Mouse (Mus musculus): ENCODE data around the gene Gm49333. TPM values are rescaled to one million over a fixed set of nuclear protein-coding genes. Genes with fewer than 3 reads are reported as not detected.

Gm49333 gene
- polyA plus RNA-seq, 1 experiment from 2014 or later = 0.08 TPM

GRCm38 (mm10) chr16:20600511-20600910 lies 10.9 kb upstream of the Gm49333 start:
- H3K27me3 ChIP-seq = 0 out of 2 replicates have a peak, but pooled peaks cover 8% of the 10 kb centered on the region
- H3K27ac ChIP-seq (replicated peaks) = no peak overlapping the region
- no peaks in the 10 kb centered on the region for H3K9me3 ChIP-seq (replicated peaks)
- no peak for ATAC-seq (ENCODE audit: insufficient read depth)
- no peak overlapping the region for H3K9ac ChIP-seq
- whole genome bisulfite sequencing (ENCODE audit: insufficient replicate concordance) = 69% methylated on average over 5 of the region's 5 CpGs
- H3K36me3 ChIP-seq (replicated peaks) = peaks cover 12% of the 10 kb centered on the region
- H3K4me2 ChIP-seq = no peak overlapping the region
- H3K4me3 ChIP-seq (replicated peaks) = no peak overlapping the region
- peaks cover 18% of the 10 kb centered on the region for H3K4me1 ChIP-seq (replicated peaks)

DNA sequence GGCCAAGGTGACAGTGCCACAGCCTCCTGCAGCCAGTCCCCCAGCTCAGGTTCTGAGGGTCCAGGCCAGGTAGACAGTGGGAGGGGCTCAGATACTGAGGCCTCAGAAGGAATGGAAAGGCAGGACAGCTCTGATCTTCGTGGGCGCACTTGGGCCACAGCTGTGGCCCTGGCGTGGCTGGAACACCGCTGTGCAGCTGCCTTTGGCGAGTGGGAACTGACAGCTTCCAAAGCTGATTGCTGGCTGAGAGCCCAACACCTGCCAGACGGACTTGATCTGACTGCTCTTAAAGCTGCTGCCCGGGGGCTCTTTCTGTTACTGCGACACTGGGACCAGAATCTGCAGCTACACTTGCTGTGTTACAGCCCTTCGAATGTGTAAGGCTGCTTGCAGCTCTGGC lies 6.7 kb upstream of the Gm49333 start:
- no peak for ATAC-seq (ENCODE audit: insufficient read depth)
- H3K36me3 ChIP-seq (replicated peaks) = peaks cover 35% of the 10 kb centered on the region
- no peak overlapping the region for H3K4me2 ChIP-seq
- peaks cover 9% of the 10 kb centered on the region; the same call in 1 of the 2 replicates for H3K4me1 ChIP-seq (replicated peaks)
- H3K27me3 ChIP-seq = 0 out of 2 replicates have a peak, but pooled peaks cover 5% of the 10 kb centered on the region
- H3K4me3 ChIP-seq (replicated peaks) = no peak overlapping the region
- WGBS (ENCODE audit: insufficient replicate concordance) = 78% methylated on average over 9 of the region's 9 CpGs
- no peak overlapping the region for H3K27ac ChIP-seq (replicated peaks)
- no peaks in the 10 kb centered on the region for H3K9me3 ChIP-seq (replicated peaks)
- H3K9ac ChIP-seq = no peak overlapping the region

- Histone ChIP-seq H3K36me3 (replicated peaks) (peaks cover 21% of the 10 kb centered on the region), H3K4me2 (peak overlapping the region; percentile 93), H3K9me3 (replicated peaks) (no peaks in the 10 kb centered on the region), H3K4me1 (replicated peaks) (peaks cover 39% of the 10 kb centered on the region), H3K27me3 (no peaks in the 10 kb centered on the region), H3K27ac (replicated peaks) (peak overlapping the region; percentile 77), H3K9ac (peak overlapping the region; percentile 74), H3K4me3 (replicated peaks) (peak overlapping the region; percentile 83)
- ATAC-seq (ENCODE audit: insufficient read depth) = peak; percentile 47; the same call in 1 of the 2 replicates
- WGBS (ENCODE audit: insufficient replicate concordance) = under 1% methylated on average over 28 of the region's 28 CpGs
Observed at GRCm38 (mm10) chr16:20610501-20611356, 681 bp upstream of the Gm49333 start.

DNA sequence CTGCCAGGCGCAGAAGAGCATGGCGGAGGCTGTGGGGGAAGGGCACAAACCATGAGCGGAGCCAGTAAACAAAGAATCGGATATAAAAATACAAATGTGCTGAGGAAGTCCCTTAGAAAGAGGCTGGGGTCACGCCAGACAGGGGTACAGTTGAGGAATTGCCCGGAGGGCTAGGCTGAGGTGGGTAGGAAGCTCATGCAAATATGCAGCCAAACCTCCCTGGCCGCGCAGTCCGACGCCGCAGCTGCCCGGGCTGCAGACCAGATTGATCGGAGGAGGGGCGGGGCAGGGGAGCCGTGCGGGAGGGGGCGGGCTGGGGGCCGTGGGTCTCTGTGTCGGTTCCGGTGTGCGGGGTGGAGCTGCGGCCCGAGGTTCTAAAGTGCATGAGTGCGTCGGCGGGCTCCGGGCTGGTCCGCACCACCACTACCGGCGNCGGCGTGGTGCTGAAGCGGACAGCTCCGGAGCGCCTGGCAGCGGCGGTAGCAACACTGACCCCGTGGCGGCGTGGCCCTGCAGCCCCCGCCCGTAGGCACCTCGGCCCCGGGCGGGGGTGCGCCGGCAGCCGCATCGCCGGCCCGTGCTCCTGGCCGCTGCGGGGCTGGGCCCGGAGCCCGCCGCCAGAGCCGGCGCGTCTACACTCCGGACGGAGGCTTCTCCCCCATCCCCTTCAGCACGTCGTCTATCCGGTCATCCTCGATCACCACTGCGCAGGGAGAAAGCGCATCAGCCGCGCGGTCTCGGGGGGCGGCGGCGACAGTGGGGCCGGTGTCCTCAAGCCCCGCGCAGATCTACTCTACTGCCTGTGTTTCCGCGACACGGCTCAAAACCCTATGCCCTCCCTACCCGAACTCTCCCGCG lies 8.4 kb downstream of the Gm49333 start:
- peak overlapping the region; percentile 67 for H3K4me3 ChIP-seq (replicated peaks)
- no peak overlapping the region for H3K27ac ChIP-seq (replicated peaks)
- H3K4me1 ChIP-seq (replicated peaks) = peaks cover 36% of the 10 kb centered on the region
- H3K27me3 ChIP-seq = peaks cover 73% of the 10 kb centered on the region
- 4% methylated on average over 81 of the region's 83 CpGs for WGBS (ENCODE audit: insufficient replicate concordance)
- H3K4me2 ChIP-seq = peak overlapping the region; percentile 96
- H3K9me3 ChIP-seq (replicated peaks) = no peaks in the 10 kb centered on the region
- H3K36me3 ChIP-seq (replicated peaks) = no peaks in the 10 kb centered on the region
- ATAC-seq (ENCODE audit: insufficient read depth) = 0 out of 2 replicates have a peak, but pooled peaks have one; percentile 19
- no peak overlapping the region for H3K9ac ChIP-seq

DNA sequence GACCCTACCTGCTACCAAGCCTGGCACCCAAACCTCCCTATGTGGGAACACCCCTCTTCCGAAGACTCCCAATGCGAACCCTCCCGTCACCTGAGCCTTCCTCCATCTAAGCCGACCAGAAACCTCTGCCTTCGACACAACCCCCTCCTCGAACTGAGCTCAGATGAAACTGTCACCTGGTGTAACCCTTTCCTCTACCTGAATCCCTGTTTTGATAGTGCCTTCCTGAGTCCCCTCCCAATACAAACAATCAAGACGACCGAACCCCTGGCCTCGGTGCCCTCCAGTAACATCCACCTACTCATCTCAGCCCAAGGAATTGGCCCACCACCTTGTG lies 9.0 kb downstream of the Gm49333 start:
- Histone ChIP-seq H3K27ac (replicated peaks) (no peak overlapping the region), H3K9ac (no peak overlapping the region), H3K4me2 (peak overlapping the region; percentile 96), H3K4me3 (replicated peaks) (peak overlapping the region; percentile 67), H3K9me3 (replicated peaks) (no peaks in the 10 kb centered on the region), H3K4me1 (replicated peaks) (peaks cover 36% of the 10 kb centered on the region), H3K36me3 (replicated peaks) (no peaks in the 10 kb centered on the region), H3K27me3 (peaks cover 77% of the 10 kb centered on the region)
- under 1% methylated on average over 9 of the region's 9 CpGs for WGBS (ENCODE audit: insufficient replicate concordance)
- ATAC-seq (ENCODE audit: insufficient read depth) = no peak

GRCm38 (mm10) chr16:20620751-20621190 lies 9.4 kb downstream of the Gm49333 start:
- peaks cover 81% of the 10 kb centered on the region for H3K27me3 ChIP-seq
- H3K4me1 ChIP-seq (replicated peaks) = peaks cover 36% of the 10 kb centered on the region
- ATAC-seq (ENCODE audit: insufficient read depth) = peak; percentile 16; the same call in 1 of the 2 replicates
- no peak overlapping the region for H3K27ac ChIP-seq (replicated peaks)
- H3K9me3 ChIP-seq (replicated peaks) = no peaks in the 10 kb centered on the region
- WGBS (ENCODE audit: insufficient replicate concordance) = under 1% methylated on average over 32 of the region's 32 CpGs
- peak overlapping the region; percentile 67 for H3K4me3 ChIP-seq (replicated peaks)
- H3K9ac ChIP-seq = peak overlapping the region; percentile 49
- no peaks in the 10 kb centered on the region for H3K36me3 ChIP-seq (replicated peaks)
- H3K4me2 ChIP-seq = peak overlapping the region; percentile 96

DNA sequence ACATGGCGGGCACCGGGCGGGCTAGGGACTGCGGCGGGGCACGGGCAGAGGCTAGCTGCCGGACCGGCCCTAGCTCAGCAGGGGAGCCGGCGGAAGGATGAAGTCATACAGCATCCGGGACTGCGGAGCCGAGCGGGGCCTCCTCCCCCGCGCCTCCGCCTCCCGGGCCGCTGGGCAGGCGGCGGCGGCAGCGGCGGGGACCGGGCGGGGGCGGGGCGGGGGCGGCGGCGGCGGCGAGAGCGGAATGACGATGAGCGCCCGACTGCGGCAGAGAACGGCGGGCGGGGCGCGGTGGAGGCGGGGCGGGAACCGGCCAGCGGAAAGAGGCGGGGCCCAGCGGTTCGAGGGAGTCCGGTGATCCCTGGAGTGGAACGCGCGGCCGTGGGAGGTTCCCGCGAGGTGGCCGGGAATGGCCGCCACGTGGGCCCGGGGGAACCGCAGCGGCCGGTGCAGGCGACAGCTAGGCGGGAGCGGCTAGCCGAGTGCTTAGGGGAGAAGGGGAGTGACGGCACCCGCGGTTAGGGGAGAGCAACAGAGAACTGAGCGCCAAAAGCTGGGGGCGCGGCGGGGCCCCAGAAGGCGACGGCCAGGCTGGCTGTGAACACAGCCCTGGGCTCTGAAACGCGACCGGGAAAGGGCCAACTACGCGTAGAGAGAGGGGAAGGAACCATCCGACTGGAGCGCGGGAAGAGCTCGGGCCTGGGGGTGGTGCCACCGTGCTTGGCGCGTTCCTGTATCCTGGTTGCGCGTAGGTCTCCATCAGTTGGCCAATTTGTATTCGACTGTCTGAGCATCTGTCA lies 10.0 kb downstream of the Gm49333 start, which contains the start of gene Camk2n2:
Gene Camk2n2, minus strand, starts transcription at position 97 of the 800 bp plus-strand sequence.
- Histone ChIP-seq H3K4me1 (replicated peaks) (peaks cover 36% of the 10 kb centered on the region), H3K4me3 (replicated peaks) (peak within 1 kb of the TSS; percentile 67), H3K9me3 (replicated peaks) (no peaks in the 10 kb centered on the region), H3K27ac (replicated peaks) (0 out of 2 replicates have a peak within 1 kb of the TSS, but pooled peaks have one; percentile 7), H3K4me2 (peak within 1 kb of the TSS; percentile 96), H3K9ac (peak within 1 kb of the TSS; percentile 49), H3K36me3 (replicated peaks) (no peaks in the 10 kb centered on the region), H3K27me3 (peaks cover 85% of the 10 kb centered on the region)
- WGBS (ENCODE audit: insufficient replicate concordance) = under 1% methylated on average over 90 of the region's 92 CpGs
- ATAC-seq (ENCODE audit: insufficient read depth) = peak; percentile 58

DNA sequence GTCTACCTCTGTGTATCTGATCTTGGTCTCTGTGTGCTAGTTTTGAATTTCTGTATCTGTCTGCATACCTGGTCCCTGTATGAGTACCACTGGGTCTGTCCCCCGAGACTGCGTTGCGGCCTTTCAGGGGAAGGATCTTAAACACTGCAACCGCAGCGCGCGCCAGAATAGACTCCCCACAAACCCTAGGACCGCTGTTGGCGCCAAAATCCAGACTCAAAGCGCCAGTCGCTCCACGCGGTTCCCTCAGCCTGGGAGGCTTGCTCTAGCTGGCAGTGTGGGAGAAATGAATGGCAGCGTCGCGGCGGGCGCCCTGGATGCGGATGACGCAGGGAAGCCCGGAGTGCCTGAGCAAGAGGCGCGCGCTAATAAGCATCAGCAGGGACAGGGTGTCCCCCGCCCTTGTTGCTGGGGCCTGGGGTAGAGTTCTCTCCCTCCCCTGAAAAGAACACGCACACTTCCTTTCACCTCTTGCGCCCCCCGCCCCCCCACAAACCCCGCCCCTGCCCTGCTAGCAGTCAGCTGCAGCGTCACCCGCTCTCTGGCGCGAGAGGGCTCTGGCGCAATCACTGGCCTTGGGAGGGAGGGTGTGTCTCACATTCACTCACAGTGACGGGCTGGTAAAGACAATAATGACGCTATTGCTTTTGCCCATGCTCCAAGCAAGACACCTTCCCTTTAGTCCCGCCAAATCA lies 10.7 kb downstream of the Gm49333 start:
- no peaks in the 10 kb centered on the region for H3K9me3 ChIP-seq (replicated peaks)
- H3K36me3 ChIP-seq (replicated peaks) = no peaks in the 10 kb centered on the region
- under 1% methylated on average over 37 of the region's 37 CpGs for WGBS (ENCODE audit: insufficient replicate concordance)
- peaks cover 92% of the 10 kb centered on the region for H3K27me3 ChIP-seq
- peak; percentile 40 for ATAC-seq (ENCODE audit: insufficient read depth)
- peak overlapping the region; percentile 96 for H3K4me2 ChIP-seq
- H3K4me1 ChIP-seq (replicated peaks) = peaks cover 36% of the 10 kb centered on the region
- H3K27ac ChIP-seq (replicated peaks) = 0 out of 2 replicates have a peak overlapping the region, but pooled peaks have one; percentile 7
- H3K9ac ChIP-seq = 0 out of 2 replicates have a peak overlapping the region, but pooled peaks have one; percentile 49
- H3K4me3 ChIP-seq (replicated peaks) = peak overlapping the region; percentile 67

- Histone ChIP-seq H3K27me3 (peaks cover 94% of the 10 kb centered on the region), H3K36me3 (replicated peaks) (no peaks in the 10 kb centered on the region), H3K4me1 (replicated peaks) (peaks cover 36% of the 10 kb centered on the region), H3K27ac (replicated peaks) (no peak overlapping the region), H3K9me3 (replicated peaks) (no peaks in the 10 kb centered on the region), H3K4me3 (replicated peaks) (no peak overlapping the region), H3K9ac (no peak overlapping the region), H3K4me2 (no peak overlapping the region)
- 47% methylated on average over 2 of the region's 2 CpGs for WGBS (ENCODE audit: insufficient replicate concordance)
- ATAC-seq (ENCODE audit: insufficient read depth) = no peak
Observed at GRCm38 (mm10) chr16:20623211-20623610, 11.8 kb downstream of the Gm49333 start.
